Mouse (Mus musculus) kidney, adult 18-20 months (tissue): ENCODE results near the gene Rbm12b1.
A peak's percentile ranks its signal among the peaks of the same experiment; 100 is the strongest.
"Not testable (repeated sequence)": the region's sequence is repeated elsewhere in the genome, so short reads cannot be mapped to it uniquely, and the experiment has no call there.

Source experiments
- DNase-seq: peaks from one replicate; pipeline ENCODE4 v3.0.0; 2021

Rbm12b1 gene

DNA sequence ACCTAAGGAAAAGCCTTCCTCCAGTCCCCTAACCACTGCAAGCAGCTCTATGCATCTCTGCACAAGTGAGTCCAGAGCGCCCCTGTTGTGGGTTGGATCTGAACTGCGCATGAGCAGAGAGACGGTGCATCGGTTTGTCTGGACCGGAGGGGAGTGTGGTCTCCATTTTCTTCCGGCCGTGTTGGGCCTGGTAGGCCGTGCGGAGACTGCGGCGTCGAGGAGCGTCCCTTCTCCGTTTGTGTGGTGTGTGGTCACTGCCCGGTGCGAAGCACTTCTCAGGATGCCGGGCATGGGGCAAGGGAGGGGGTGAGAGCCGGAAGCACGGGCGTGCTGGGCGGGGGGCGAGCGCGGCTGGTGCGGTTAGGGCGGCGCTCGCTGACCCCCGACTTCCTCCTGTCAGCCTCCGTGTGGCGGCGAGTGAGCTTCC, at the start of gene Rbm12b1:
Gene Rbm12b1, plus strand, starts transcription at position 124 of the 427 bp plus-strand sequence.
- peak; percentile 81 for DNase-seq

DNA sequence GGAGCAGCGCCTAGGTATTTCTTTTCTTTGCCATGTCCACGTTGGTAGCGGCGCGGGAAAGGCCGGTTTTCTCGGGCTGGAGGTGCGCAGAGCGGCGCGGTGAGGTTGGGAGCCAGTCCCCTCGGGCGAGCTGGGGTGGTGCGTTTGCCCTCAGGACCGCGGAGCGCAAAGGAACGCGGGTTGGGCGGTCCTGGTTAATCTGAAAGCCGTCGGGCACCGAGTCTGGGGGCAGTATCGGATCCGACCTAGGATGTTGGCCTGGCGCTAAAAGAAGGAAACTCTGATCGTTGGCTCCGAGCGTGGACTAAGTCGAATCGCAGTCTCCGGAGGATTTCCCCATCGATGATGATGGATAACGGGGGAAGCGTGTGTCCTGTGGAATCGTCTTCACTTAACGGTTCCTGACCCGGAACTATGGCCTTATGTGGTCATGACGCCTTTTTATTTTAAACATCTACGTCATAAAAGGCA, 563 bp downstream of the Rbm12b1 start:
- peak; percentile 22 for DNase-seq

DNA sequence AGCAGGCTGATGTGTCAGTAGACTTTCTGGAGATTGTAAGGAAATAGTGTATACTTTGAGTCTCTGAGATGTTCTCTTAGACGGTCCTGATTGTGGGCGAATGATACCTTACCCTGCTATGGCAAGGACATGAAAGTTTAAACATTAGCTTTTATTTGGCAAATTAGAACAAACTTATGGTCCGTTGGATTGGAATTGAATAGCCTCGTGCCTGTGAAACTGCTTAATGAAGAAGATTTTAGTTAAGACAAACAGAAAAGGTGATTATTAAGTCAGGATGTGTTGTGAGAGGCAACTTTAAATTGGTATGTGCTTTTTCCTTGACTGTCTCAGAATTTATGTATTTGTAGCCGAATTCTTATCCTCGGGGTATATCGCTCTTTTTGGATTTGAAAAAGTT, 1.5 kb downstream of the Rbm12b1 start:
- not testable (repeated sequence) for DNase-seq

DNA sequence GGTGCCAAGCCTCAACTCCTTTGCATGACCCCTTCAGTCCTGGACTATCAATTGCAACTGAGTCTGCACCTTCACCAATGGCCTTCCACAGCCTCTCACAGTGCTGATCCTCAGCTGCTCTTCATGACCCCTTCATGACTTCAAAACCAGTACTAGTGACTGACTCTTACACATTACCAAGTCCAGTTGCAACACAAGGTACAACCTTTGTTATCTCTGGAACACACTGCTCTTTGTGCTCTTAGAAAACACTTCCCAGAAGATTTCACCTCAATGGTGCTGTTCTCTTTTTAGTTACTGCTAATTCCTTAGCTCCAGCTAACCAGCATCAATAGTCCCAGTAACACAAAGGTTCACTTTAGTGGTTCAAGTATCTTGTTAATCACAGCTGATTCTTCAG, 7.6 kb downstream of the Rbm12b1 start:
- DNase-seq: no peak

DNA sequence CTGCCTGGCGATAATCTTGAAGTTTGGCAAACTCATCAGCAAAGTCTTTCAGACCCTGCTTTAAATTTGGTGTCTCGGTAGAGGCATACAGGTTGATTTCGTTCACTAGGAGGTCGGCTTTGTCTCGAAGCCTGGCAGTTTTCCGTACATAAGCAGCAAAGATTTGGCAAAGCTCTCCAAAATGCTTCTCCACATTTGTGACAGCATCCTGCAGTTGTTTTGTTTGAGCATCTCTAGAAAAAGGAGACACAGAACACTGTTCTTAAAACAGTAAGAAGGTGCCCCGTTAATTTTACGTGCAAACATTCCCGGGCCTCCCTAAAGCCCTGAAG, 30.9 kb downstream of the Rbm12b1 start:
- no peak for DNase-seq

DNA sequence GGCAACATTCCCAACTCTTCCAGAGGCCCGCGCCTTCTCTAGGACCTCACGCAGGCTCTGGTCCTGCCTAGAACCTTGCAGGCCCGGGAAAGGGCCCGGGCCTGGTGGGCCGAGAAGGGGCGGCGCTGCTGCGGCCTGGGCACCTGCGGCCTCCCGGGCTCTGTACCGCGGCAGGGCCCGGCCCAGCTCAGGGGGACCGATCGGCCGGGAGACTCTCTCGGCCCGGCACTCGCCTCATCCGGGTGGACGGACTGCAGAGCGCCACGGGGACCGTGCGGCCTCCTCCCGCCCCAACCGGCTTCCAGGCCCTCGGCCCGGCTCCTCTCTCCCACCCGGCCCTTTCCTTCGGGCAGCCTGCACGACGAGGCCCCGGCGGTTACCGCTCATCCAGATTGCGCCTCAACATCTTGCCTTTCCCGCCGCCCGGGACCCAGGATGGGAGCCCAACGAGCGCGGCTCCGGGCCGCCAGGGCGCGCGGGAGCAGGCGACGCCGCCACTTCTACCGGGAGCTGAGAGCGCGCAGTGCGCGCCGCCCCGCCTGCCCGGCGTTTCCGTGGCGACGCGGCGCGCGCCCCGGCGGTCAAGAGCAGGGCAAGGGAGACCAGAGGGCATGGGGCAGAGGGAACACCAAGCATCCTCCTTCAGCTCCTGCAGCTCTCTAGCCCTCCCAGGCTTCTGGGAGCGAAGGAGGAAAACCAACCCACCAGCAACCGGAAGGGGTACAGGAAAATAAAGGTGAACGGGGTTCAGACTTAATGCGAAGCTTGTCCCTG, 31.4 kb downstream of the Rbm12b1 start, which contains the start of gene Fam92a:
Gene Fam92a, minus strand, starts transcription at position 698 of the 774 bp plus-strand sequence.
- DNase-seq: peak; percentile 80

DNA sequence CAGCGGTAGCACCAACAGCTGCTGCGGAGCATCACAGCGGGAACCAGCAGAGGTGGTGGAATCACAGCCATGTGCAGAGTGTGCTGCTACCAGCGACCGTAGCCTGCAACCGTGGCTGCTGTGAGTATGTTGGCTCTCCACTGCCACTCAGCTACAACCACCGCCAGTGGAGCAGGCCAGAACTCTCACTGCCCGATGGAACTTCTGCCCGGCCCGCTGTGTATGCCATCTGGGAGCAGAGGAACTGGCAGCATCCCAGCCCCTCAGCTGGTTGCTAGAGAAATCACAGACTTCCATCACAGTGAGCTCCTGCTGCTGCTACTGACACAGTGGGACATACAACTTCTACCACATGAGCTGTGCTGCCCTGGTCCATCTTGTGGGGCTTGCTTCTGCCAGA, 38.9 kb downstream of the Rbm12b1 start:
- no peak for DNase-seq
